Mouse (Mus musculus): ENCODE measurements at regions not wholly inside any gene's neighbourhood (a gene's known extent, or its start where the extent isn't known, plus 50 kb on each side); places are given as distances from the start of the nearest gene placed in this dataset.

DNA sequence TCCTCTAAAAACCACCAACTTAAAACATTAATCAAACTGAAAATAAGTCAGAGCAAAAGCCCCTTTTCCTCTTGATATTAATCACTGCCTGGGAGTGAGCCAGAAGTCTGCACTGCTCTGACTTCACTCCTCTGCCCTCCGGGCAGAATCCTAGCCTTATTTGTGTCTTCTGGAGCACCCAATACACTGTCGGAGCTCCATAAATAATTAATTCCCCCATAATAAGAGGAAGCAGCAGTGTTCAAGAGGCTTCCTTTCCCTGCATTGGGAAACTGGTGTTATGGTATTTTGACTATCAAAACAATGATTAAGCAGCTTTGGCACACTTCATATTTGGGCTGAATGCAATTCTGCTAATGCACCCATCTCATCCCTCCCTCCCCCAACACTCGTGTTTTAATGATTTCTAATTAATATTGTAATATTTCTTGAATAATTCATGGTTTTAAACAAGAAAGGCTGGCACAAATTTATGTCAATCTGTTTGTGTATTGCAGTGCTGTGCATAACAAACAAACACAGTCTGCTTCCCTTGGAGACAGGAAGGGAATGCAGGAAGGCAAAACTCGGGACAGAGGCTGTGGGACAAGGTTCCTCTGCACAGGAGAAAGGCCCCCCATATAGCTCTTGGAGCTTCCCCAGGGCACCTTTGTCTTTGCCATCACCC, 523.5 kb upstream of the Stxbp6 start:
- TF ChIP-seq POLR2A (IDR thresholded peaks at IDR 0.05; ENCODE audit: low read depth, low read length) (no peak), CTCF (conservative IDR thresholded peaks at IDR 0.05; ENCODE audit: insufficient read depth, insufficient read length, low read depth, low read length) (no peak)
